Mouse (Mus musculus): ENCODE measurements at regions not wholly inside any gene's neighbourhood (a gene's known extent, or its start where the extent isn't known, plus 50 kb on each side); places are given as distances from the start of the nearest gene placed in this dataset.

GRCm38 (mm10) chr15:97606630-97607381 is 98.8 kb downstream of the Rpap3 start:
- TF ChIP-seq POLR2A (IDR thresholded peaks at IDR 0.05; ENCODE audit: insufficient read depth, low read depth, low read length) (no peak), EP300 (IDR thresholded peaks at IDR 0.05; ENCODE audit: insufficient read depth, low read depth, low read length) (no peak)

Data from heart, adult 2 months (tissue).